Mouse (Mus musculus) liver, embryonic 15.5 days (tissue): ENCODE measurements around the gene Gm27027. TPM values are rescaled to one million over a fixed set of nuclear protein-coding genes. Genes with fewer than 3 reads are reported as not detected.

Experiments
- ATAC-seq: fragments of 200-750 bp; cut with Nextera tagmentation; 2 replicates; pipeline ENCODE4 v1.8.0; 2017; ENCODE audit warnings: moderate number of reproducible peaks, mild to moderate bottlenecking, moderate library complexity; ENCODE audit not compliant: insufficient read depth
- H3K27ac ChIP-seq: fragments of 300-500 bp; sonication (generic); replicated peaks from 2 replicates; pipeline ENCODE4 v1.5.1; 2015; ENCODE audit warnings: mild to moderate bottlenecking, inconsistent platforms
- H3K27me3 ChIP-seq: fragments of 300-500 bp; sonication (generic); 2 replicates; pipeline ENCODE4 v1.6.1; 2015; ENCODE audit warnings: mild to moderate bottlenecking, inconsistent platforms
- H3K36me3 ChIP-seq: fragments of 300-500 bp; sonication (generic); replicated peaks from 2 replicates; pipeline ENCODE4 v1.6.1; 2015; ENCODE audit warnings: moderate library complexity, mild to moderate bottlenecking, inconsistent platforms
- H3K4me1 ChIP-seq: fragments of 300-500 bp; sonication (generic); replicated peaks from 2 replicates; pipeline ENCODE4 v1.6.1; 2015; ENCODE audit warnings: inconsistent platforms
- H3K4me2 ChIP-seq: fragments of 300-500 bp; sonication (generic); 2 replicates; pipeline ENCODE4 v1.6.1; 2015; ENCODE audit warnings: moderate library complexity, mild to moderate bottlenecking, inconsistent platforms
- H3K4me3 ChIP-seq: fragments of 300-500 bp; sonication (generic); replicated peaks from 2 replicates; pipeline ENCODE4 v1.5.1; 2015; ENCODE audit warnings: mild to moderate bottlenecking, inconsistent platforms
- H3K9ac ChIP-seq: fragments of 300-500 bp; sonication (generic); 2 replicates; pipeline ENCODE4 v1.6.1; 2015; ENCODE audit warnings: moderate library complexity, mild to moderate bottlenecking, inconsistent platforms
- H3K9me3 ChIP-seq: fragments of 300-500 bp; sonication (generic); replicated peaks from 2 replicates; pipeline ENCODE4 v1.6.1; 2016; ENCODE audit warnings: inconsistent platforms
- WGBS: fragments of 180-500 bp; shearing (Covaris S2); methylation state at CpG from one replicate; pipeline ENCODE4 v1.1.7; 2015; ENCODE audit warnings: mixed read lengths; ENCODE audit not compliant: insufficient replicate concordance; 5-methylcytosine and 5-hydroxymethylcytosine counted together
- polyA plus RNA-seq: library from polyadenylated mRNA; unstranded; fragments of >200 nt; fragmentation: Nextera tagmentation; extraction: Ambion mirVana; gene quantifications from 2 replicates; pipeline ENCODE4 v1.2.1, GENCODE M21; 2015

Gene Gm27027
- polyA plus RNA-seq, 1 experiment from 2014 or later, result not detected

DNA sequence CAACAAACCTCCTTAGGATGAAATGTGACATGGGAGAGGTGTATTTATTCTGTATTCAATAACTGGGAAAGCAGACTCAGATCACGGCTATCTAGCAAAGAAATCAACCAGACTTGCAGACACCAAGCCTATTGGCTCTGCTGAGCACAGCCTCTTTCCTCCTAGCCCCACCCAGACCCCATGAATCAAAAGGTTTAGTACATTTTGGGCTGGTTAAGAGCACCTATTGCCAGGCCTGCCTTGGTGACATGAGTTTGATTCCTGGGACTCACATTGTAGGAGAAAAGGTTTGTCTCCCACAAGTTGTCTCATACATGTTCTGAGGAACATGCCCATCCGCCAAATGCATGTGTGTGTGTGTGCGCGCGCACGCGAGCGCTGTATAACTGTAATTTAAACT lies 70.0 kb downstream of the Gm27027 start:
- Histone ChIP-seq H3K9ac (no peak overlapping the region), H3K4me3 (no peak overlapping the region), H3K27ac (no peak overlapping the region), H3K4me1 (no peaks in the 10 kb centered on the region), H3K4me2 (no peak overlapping the region), H3K36me3 (no peaks in the 10 kb centered on the region), H3K9me3 (no peaks in the 10 kb centered on the region), H3K27me3 (no peaks in the 10 kb centered on the region)
- 89% methylated on average over 8 of the region's 8 CpGs for WGBS
- ATAC-seq, result no peak

DNA sequence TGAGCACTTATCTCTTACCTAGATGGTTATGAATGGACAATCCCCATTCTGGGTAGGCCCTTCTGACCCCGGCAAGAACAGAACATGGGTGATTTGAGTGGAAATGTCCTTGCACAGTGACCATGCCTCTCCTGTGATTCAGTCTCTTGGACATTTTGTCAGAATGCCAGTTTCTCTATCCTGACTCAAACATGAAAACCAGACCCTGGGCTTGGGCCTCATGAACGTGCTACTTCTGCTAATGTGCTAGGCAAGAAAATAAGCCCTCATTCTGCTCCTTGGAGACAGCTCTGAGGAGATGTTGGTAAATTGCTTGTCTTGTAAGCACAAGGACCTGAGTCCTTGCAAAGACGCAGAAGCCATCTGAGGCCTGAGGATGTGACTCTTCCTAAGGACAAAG lies 77.1 kb downstream of the Gm27027 start:
- WGBS, result 58% methylated on average over 3 of the region's 3 CpGs
- Histone ChIP-seq H3K4me1 (no peaks in the 10 kb centered on the region), H3K4me3 (no peak overlapping the region), H3K27ac (no peak overlapping the region), H3K9ac (no peak overlapping the region), H3K27me3 (no peaks in the 10 kb centered on the region), H3K4me2 (no peak overlapping the region), H3K36me3 (no peaks in the 10 kb centered on the region), H3K9me3 (no peaks in the 10 kb centered on the region)
- no peak for ATAC-seq

DNA sequence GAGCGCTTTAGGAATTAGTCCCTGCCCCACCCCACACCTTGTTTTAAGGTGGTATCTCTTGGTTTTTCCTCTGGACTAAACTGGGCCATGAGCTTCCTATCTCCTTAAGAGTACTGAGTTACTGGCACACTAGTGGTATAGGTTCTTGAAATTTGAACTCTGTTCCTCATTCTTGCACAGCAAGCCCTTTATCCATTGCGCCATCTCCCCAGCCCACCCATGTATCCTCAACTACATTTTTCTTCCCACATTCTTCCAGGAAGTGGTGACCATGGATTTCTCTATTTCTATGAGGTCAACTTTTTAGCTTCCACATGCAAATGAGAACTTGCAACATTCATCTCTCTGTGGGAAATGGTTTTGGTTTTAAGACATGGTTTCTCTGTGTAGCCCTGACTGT lies 82.6 kb downstream of the Gm27027 start:
- Histone ChIP-seq H3K4me1 (no peaks in the 10 kb centered on the region), H3K4me2 (no peak overlapping the region), H3K27ac (no peak overlapping the region), H3K9ac (no peak overlapping the region), H3K27me3 (peaks cover 8% of the 10 kb centered on the region), H3K4me3 (no peak overlapping the region), H3K9me3 (no peaks in the 10 kb centered on the region), H3K36me3 (no peaks in the 10 kb centered on the region)
- WGBS, result 65% methylated on average over 2 of the region's 2 CpGs
- ATAC-seq, result no peak

DNA sequence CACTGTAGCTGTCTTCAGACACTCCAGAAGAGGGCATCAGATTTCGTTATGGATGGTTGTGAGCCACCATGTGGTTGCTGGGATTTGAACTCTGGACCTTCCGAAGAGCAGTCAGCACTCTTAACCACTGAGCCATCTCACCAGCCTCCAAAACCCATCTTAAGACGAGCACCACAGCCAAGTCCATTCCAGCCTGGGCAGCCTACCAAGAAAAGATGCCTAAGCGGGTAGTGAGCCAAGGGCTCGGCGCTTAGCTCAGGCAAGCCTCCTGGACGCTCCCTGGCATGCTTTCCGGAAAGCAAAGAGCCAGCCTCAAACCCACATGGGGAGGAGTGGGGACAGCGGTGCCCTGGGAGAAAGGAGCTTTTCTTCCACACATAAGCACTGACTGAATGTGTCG lies 84.2 kb downstream of the Gm27027 start:
- Histone ChIP-seq H3K4me2 (no peak overlapping the region), H3K9ac (no peak overlapping the region), H3K36me3 (no peaks in the 10 kb centered on the region), H3K4me1 (no peaks in the 10 kb centered on the region), H3K9me3 (no peaks in the 10 kb centered on the region), H3K27ac (no peak overlapping the region), H3K4me3 (no peak overlapping the region), H3K27me3 (peaks cover 8% of the 10 kb centered on the region)
- ATAC-seq, result no peak
- WGBS, result 67% methylated on average over 10 of the region's 10 CpGs

DNA sequence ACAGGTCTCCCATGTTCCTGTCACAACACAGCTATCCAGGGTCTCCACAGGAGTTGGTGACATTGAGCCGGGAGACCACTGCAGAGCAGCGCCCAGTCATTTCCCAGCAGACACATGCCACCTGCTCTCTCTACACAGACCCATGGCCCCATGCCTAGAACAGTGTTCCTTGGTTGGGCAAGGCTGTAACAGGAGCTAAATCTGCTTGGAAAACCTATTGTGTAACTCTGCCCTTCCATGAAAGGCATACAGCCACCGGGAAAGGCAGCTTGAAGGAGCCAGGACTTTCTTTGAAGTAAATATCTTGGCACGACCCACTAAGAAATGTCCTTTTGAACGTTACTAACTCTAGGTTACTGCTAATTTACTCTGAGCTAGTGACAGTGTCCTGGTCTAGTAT lies 86.4 kb downstream of the Gm27027 start:
- 56% methylated on average over 5 of the region's 5 CpGs for WGBS
- H3K4me1 ChIP-seq, result no peaks in the 10 kb centered on the region
- ATAC-seq, result no peak
- H3K4me3 ChIP-seq, result no peak overlapping the region
- H3K9ac ChIP-seq, result no peak overlapping the region
- H3K27ac ChIP-seq, result no peak overlapping the region
- H3K36me3 ChIP-seq, result no peaks in the 10 kb centered on the region
- no peak overlapping the region for H3K4me2 ChIP-seq
- no peaks in the 10 kb centered on the region for H3K9me3 ChIP-seq
- H3K27me3 ChIP-seq, result peaks cover 8% of the 10 kb centered on the region

DNA sequence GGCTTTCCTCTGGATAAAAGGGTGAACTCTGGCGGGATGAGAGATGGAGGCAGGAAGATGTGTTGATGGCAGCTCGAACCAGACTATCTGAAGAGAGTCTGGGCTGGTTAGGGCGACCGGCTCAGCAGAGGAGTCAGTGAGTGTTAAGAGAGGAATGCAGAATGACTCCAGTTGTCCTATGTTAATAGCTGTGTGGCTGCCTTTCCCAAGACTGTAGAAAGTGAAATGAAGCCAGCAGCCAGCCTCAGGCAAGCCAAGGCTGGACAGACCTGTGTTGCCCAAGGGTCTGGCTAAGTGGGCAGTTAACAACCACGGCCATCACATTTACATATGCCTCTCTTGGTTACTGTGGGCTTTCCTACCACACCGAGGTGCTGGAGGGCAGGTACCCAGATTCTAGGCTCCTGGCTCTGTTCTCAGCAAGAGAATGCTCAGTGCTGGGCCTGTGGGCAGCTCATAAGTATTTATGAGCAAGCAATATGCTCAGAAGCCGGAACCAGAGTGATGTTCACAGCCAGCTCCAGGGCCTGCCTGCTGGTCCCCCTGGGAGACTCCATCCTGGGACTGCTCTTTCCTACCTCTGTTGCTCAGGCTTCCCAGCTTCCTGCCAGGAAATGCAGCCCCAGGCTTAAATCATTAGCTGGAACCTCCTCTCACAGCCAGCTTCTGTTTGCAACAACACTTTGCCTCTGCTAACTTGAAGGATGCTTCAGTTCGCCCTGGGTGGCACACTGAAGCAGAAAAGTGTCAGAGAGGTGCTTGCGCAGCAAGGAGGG lies 88.4 kb downstream of the Gm27027 start:
- no peaks in the 10 kb centered on the region for H3K36me3 ChIP-seq
- no peak overlapping the region for H3K27ac ChIP-seq
- 52% methylated on average over 9 of the region's 9 CpGs for WGBS
- no peak overlapping the region for H3K4me3 ChIP-seq
- H3K4me1 ChIP-seq, result no peaks in the 10 kb centered on the region
- ATAC-seq, result no peak
- H3K27me3 ChIP-seq, result peaks cover 8% of the 10 kb centered on the region
- H3K9me3 ChIP-seq, result no peaks in the 10 kb centered on the region
- H3K4me2 ChIP-seq, result no peak overlapping the region
- no peak overlapping the region for H3K9ac ChIP-seq

Other genes starting within 250 kb of the Gm27027 start
- gene Ext2, start 173.8 kb downstream of the Gm27027 start, polyA plus RNA-seq, result 27.3 and 30.8 TPM in 2 replicates
- 1.1 and 1.5 TPM in 2 replicates for gene Accs, start 146.4 kb downstream of the Gm27027 start, polyA plus RNA-seq
- gene Accsl, start 127.2 kb downstream of the Gm27027 start, polyA plus RNA-seq, result 0.10 TPM in 1 of 2 replicates, not detected in the other
- gene Gm13889, start 39.2 kb downstream of the Gm27027 start, polyA plus RNA-seq, result 1.8 and 2.1 TPM in 2 replicates
- gene Alkbh3, start 14.5 kb upstream of the Gm27027 start, polyA plus RNA-seq, result 29.4 and 32.2 TPM in 2 replicates
- 68.3 and 69.2 TPM in 2 replicates for gene Hsd17b12, start 161.6 kb upstream of the Gm27027 start, polyA plus RNA-seq